Mouse (Mus musculus): ENCODE measurements around the gene Olfr1282. TPM values are rescaled to one million over a fixed set of nuclear protein-coding genes. Genes with fewer than 3 reads are reported as not detected.
"Not testable (repeated sequence)": the region's sequence is repeated elsewhere in the genome, so short reads cannot be mapped to it uniquely, and the experiment has no call there.

The Olfr1282 gene
- not detected in 2 replicates for polyA plus RNA-seq (2015; fragmentation: Nextera tagmentation; extraction: Ambion mirVana)

DNA sequence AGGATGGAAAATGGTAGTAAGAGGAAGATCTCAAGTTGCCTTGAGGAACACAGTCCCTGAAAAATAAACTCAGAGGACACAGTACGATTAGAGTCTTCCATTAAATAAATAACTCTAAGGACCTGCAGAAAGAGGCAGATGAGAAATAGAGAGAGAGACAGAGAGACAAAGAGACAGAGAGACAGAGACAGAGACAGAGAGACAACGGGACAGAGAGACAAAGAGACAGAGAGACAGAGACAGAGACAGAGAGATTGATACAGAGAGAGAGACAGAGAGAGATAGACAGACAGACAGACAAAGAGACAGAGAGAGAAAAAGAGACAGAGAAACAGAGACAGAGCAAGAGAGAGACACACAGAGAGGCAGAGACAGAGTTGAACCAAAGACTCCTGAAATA, at the start of gene Olfr1282:
Gene Olfr1282, minus strand, starts transcription at position 101 of the 400 bp plus-strand sequence.
- Histone ChIP-seq H3K4me3 (no peak within 1 kb of the TSS), H3K27me3 (no peaks in the 10 kb centered on the region), H3K27ac (no peak within 1 kb of the TSS), H3K36me3 (ENCODE audit: poor library complexity, severe bottlenecking) (no peaks in the 10 kb centered on the region), H3K9ac (no peak within 1 kb of the TSS), H3K4me2 (no peak within 1 kb of the TSS), H3K4me1 (no peaks in the 10 kb centered on the region), H3K9me3 (replicated peaks) (no peaks in the 10 kb centered on the region)
- no peak for ATAC-seq
- WGBS = 90% methylated on average over 2 of the region's 2 CpGs

DNA sequence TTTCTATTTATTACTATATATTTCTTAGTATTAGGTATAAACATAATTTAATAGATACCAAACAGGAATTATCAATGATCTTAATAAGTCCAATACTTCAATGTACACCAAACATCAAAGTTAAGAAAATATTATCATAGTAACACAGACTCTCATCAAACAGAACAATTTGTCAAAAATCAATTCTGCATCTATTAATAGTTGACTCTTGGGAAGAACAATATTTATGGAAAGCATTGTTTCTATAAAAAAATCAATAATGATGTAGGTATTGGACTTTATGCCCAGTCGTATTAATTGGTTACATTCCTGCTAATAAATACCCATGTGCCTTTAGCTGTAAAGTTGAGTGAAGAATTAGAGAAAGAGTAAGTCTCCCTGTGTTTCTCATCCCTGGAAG, 39.3 kb upstream of the Olfr1282 start, which contains the start of gene Olfr1284:
Gene Olfr1284, plus strand, starts transcription at position 301 of the 400 bp plus-strand sequence.
- Histone ChIP-seq H3K27me3 (no peaks in the 10 kb centered on the region), H3K36me3 (ENCODE audit: poor library complexity, severe bottlenecking) (no peaks in the 10 kb centered on the region), H3K4me2 (no peak within 1 kb of the TSS), H3K4me1 (no peaks in the 10 kb centered on the region), H3K27ac (no peak within 1 kb of the TSS), H3K4me3 (no peak within 1 kb of the TSS), H3K9me3 (replicated peaks) (no peaks in the 10 kb centered on the region), H3K9ac (no peak within 1 kb of the TSS)
- WGBS = 95% methylated on average over 1 of the region's 1 CpGs
- ATAC-seq = no peak

DNA sequence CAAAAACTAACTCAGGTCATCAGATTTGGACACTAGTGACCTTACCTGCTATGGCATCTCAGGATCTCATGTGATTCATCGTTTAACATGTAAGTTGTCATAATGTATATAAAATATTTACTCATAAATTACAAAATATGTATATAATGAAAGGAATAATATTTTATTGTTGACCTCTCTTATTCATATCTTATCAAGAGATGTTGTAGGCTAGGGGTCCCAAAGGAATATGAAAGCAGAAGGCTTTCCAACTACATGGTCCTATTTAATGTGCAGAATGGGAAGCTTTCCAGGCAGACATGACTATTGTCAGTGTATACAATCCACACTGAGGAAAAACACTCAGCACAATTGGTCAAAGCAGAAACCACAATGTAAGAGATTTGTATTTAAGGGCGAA, 30.6 kb upstream of the Olfr1282 start, which contains the start of gene Olfr1283:
Gene Olfr1283, plus strand, starts transcription at position 301 of the 400 bp plus-strand sequence.
- Histone ChIP-seq H3K9ac (no peak within 1 kb of the TSS), H3K4me1 (no peaks in the 10 kb centered on the region), H3K27me3 (no peaks in the 10 kb centered on the region), H3K27ac (no peak within 1 kb of the TSS), H3K9me3 (replicated peaks) (no peaks in the 10 kb centered on the region), H3K4me2 (no peak within 1 kb of the TSS), H3K36me3 (ENCODE audit: poor library complexity, severe bottlenecking) (no peaks in the 10 kb centered on the region), H3K4me3 (no peak within 1 kb of the TSS)
- ATAC-seq = no peak
- 76% methylated on average over 2 of the region's 2 CpGs for WGBS

DNA sequence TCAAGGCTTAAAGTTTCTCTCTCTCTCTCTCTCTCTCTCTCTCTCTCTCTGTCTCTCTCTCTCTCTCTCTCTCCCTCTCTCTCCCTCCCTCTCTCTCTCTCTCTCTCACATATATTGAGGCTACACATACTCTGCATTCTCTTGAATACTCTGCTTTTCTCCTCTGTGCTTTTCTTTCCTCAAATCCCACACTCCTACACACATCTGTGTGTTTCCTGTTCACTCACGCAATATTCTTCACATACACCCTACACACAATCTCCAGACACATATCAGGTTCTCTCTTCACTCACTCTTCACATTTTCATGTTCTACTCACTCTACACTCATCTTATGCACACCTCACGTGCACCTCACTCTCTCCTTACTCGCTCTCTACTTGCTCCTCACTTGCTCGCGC, 2.2 kb downstream of the Olfr1282 start:
- not testable (repeated sequence) for H3K9me3 ChIP-seq (replicated peaks); H3K36me3 ChIP-seq (ENCODE audit: poor library complexity, severe bottlenecking); H3K9ac ChIP-seq; H3K4me2 ChIP-seq; H3K4me1 ChIP-seq; H3K4me3 ChIP-seq; H3K27me3 ChIP-seq; ATAC-seq; H3K27ac ChIP-seq
- WGBS = 88% methylated on average over 5 of the region's 5 CpGs

DNA sequence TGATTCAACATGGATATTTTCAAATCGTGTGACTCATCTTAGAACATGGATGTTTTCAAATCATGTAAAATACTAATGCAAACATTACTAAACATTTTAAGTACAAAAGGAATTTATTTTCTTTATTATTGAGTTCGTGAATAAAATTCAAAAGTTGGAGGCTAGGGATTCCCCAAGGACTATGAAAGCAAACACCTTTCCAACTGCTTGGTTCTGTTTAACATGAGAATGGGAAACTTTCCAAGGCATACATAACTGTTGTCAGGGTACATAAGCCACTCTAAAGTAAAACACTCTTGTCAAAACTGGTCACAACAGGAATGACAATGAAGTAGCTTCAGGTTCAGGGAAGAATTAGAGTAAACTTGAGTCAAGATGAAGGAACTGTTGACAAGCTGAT, 9.7 kb downstream of the Olfr1282 start, which contains the start of gene Olfr1281:
Gene Olfr1281, plus strand, starts transcription at position 301 of the 400 bp plus-strand sequence.
- no peaks in the 10 kb centered on the region for H3K27me3 ChIP-seq
- no peaks in the 10 kb centered on the region for H3K4me1 ChIP-seq
- no peak within 1 kb of the TSS for H3K27ac ChIP-seq
- no peak within 1 kb of the TSS for H3K4me2 ChIP-seq
- 90% methylated on average over 2 of the region's 2 CpGs for WGBS
- no peak for ATAC-seq
- H3K9ac ChIP-seq = no peak within 1 kb of the TSS
- H3K9me3 ChIP-seq (replicated peaks) = no peaks in the 10 kb centered on the region
- no peak within 1 kb of the TSS for H3K4me3 ChIP-seq
- no peaks in the 10 kb centered on the region for H3K36me3 ChIP-seq (ENCODE audit: poor library complexity, severe bottlenecking)

DNA sequence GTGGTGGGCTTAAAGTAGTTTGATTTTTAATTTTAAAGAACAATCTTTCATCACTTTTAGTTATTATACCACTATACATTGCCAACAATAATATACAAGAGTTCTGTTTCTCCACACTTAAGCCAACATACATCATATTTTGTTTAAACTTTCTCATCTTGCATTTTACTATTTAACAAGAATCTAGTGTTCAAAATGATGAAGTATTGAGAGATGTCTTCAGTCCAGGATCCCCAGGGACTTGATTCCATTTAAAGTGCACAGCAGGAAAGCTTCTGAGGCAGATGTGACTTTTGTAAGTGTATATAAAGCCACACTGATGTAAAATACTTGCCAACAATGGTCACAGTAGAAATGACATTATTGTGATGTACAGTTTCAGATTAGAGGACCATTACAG, 22.2 kb downstream of the Olfr1282 start, which contains the start of gene Olfr1280:
Gene Olfr1280, plus strand, starts transcription at position 301 of the 400 bp plus-strand sequence.
- Histone ChIP-seq H3K4me2 (no peak within 1 kb of the TSS), H3K27me3 (no peaks in the 10 kb centered on the region), H3K9ac (no peak within 1 kb of the TSS), H3K36me3 (ENCODE audit: poor library complexity, severe bottlenecking) (no peaks in the 10 kb centered on the region), H3K27ac (no peak within 1 kb of the TSS), H3K4me3 (no peak within 1 kb of the TSS), H3K4me1 (no peaks in the 10 kb centered on the region), H3K9me3 (replicated peaks) (no peaks in the 10 kb centered on the region)
- no peak for ATAC-seq

DNA sequence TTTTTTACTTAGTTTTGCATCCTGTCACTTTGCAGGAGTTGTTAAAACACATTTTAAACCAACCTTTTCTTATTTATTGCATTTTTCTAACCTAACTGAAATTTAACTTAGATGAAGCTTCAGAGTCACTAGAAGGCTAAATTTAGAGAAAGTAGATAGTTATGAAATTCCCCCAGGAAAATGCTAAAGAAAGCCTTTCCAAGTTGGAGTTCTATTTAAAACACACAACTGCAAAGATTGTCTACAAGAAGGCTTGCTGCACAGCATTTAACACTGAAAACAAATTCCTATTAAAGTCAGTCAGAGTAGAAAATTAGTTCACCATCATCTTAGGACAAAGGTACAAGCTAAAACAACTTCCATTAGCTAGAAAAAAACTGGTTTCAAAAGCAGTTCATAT, 35.5 kb downstream of the Olfr1282 start, which contains the start of gene Olfr1279:
Gene Olfr1279, plus strand, starts transcription at position 262 of the 400 bp plus-strand sequence.
- Histone ChIP-seq H3K9ac (no peak within 1 kb of the TSS), H3K27ac (no peak within 1 kb of the TSS), H3K4me3 (no peak within 1 kb of the TSS), H3K27me3 (no peaks in the 10 kb centered on the region), H3K36me3 (ENCODE audit: poor library complexity, severe bottlenecking) (no peaks in the 10 kb centered on the region), H3K9me3 (replicated peaks) (no peaks in the 10 kb centered on the region), H3K4me1 (no peaks in the 10 kb centered on the region), H3K4me2 (no peak within 1 kb of the TSS)
- no peak for ATAC-seq

DNA sequence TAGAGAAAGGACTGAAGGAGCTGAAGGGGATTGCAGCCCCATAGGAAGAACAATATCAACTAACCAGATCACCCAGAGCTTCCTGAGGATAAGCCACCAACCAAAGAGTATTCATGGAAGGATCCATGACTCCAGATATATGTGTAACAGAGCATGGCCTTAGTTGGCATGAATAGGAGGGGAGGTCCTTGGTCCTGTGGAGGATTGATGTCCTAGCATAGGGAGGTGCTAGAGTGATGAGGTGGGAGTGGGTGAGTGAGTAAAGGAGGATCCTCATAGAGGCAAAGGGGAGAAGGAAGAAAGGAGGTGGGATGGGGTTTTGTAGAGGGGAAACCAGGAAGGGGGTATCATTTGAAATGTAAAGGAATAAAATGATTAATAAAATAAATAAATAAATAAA, 37.3 kb downstream of the Olfr1282 start:
- no peak for ATAC-seq
- Histone ChIP-seq H3K9me3 (replicated peaks) (no peaks in the 10 kb centered on the region), H3K4me3 (no peak overlapping the region), H3K27ac (no peak overlapping the region), H3K27me3 (no peaks in the 10 kb centered on the region), H3K36me3 (ENCODE audit: poor library complexity, severe bottlenecking) (no peaks in the 10 kb centered on the region), H3K4me1 (no peaks in the 10 kb centered on the region), H3K9ac (no peak overlapping the region), H3K4me2 (no peak overlapping the region)

DNA sequence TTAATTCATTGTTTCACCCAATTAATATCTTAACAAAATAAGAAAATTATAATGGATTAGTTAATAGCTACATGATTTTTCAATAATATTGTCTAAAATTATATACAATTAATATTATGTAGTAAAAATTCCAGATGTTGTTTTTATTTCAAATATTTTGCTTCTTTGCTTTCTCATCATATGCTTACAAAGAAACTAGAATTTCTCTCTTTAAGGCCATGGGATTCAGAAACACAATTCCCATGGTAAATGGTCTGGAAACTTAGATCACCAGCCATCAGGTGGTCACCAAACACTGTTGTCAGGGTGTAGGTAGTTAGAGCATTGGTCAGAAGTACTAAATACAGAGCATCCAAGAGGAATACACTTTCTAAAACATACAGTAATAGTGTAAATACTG, 46.0 kb downstream of the Olfr1282 start, which contains the start of gene Olfr1278:
Gene Olfr1278, plus strand, starts transcription at position 301 of the 400 bp plus-strand sequence.
- Histone ChIP-seq H3K4me1 (no peaks in the 10 kb centered on the region), H3K36me3 (ENCODE audit: poor library complexity, severe bottlenecking) (no peaks in the 10 kb centered on the region), H3K27me3 (no peaks in the 10 kb centered on the region), H3K4me2 (no peak within 1 kb of the TSS), H3K4me3 (no peak within 1 kb of the TSS), H3K9ac (no peak within 1 kb of the TSS), H3K9me3 (replicated peaks) (no peaks in the 10 kb centered on the region), H3K27ac (no peak within 1 kb of the TSS)
- no peak for ATAC-seq

Other genes with a start within 250 kb of the Olfr1282 start
- not detected in 2 replicates for gene Gm13941, start 230.1 kb downstream of the Olfr1282 start, polyA plus RNA-seq (2015; fragmentation: Nextera tagmentation; extraction: Ambion mirVana)
- gene Gm15130, start 183.1 kb downstream of the Olfr1282 start, polyA plus RNA-seq (2015; fragmentation: Nextera tagmentation; extraction: Ambion mirVana) = not detected in 2 replicates
- not detected in 2 replicates for gene 4930430A15Rik, start 106.5 kb downstream of the Olfr1282 start, polyA plus RNA-seq (2015; fragmentation: Nextera tagmentation; extraction: Ambion mirVana)
- gene Olfr1275, start 100.8 kb downstream of the Olfr1282 start, polyA plus RNA-seq (2015; fragmentation: Nextera tagmentation; extraction: Ambion mirVana) = not detected in 2 replicates
- gene Olfr1276, start 81.6 kb downstream of the Olfr1282 start, polyA plus RNA-seq (2015; fragmentation: Nextera tagmentation; extraction: Ambion mirVana) = not detected in 2 replicates
- not detected in 2 replicates for gene Olfr1277, start 62.0 kb downstream of the Olfr1282 start, polyA plus RNA-seq (2015; fragmentation: Nextera tagmentation; extraction: Ambion mirVana)
- not detected in 2 replicates for gene Olfr1278, start 45.9 kb downstream of the Olfr1282 start, polyA plus RNA-seq (2015; fragmentation: Nextera tagmentation; extraction: Ambion mirVana)
- gene Olfr1279, start 35.4 kb downstream of the Olfr1282 start, polyA plus RNA-seq (2015; fragmentation: Nextera tagmentation; extraction: Ambion mirVana) = not detected in 2 replicates
- not detected in 2 replicates for gene Olfr1280, start 22.1 kb downstream of the Olfr1282 start, polyA plus RNA-seq (2015; fragmentation: Nextera tagmentation; extraction: Ambion mirVana)
- not detected in 2 replicates for gene Olfr1281, start 9.6 kb downstream of the Olfr1282 start, polyA plus RNA-seq (2015; fragmentation: Nextera tagmentation; extraction: Ambion mirVana)
- gene Olfr1283, start 30.7 kb upstream of the Olfr1282 start, polyA plus RNA-seq (2015; fragmentation: Nextera tagmentation; extraction: Ambion mirVana) = not detected in 2 replicates
- not detected in 2 replicates for gene Olfr1284, start 39.4 kb upstream of the Olfr1282 start, polyA plus RNA-seq (2015; fragmentation: Nextera tagmentation; extraction: Ambion mirVana)
- not detected in 2 replicates for gene Olfr1286, start 87.0 kb upstream of the Olfr1282 start, polyA plus RNA-seq (2015; fragmentation: Nextera tagmentation; extraction: Ambion mirVana)
- not detected in 2 replicates for gene Olfr1287, start 113.1 kb upstream of the Olfr1282 start, polyA plus RNA-seq (2015; fragmentation: Nextera tagmentation; extraction: Ambion mirVana)
- gene Olfr1288, start 138.0 kb upstream of the Olfr1282 start, polyA plus RNA-seq (2015; fragmentation: Nextera tagmentation; extraction: Ambion mirVana) = not detected in 2 replicates
- gene Olfr1289, start 144.7 kb upstream of the Olfr1282 start, polyA plus RNA-seq (2015; fragmentation: Nextera tagmentation; extraction: Ambion mirVana) = not detected in 2 replicates
- not detected in 2 replicates for gene Olfr1290, start 157.8 kb upstream of the Olfr1282 start, polyA plus RNA-seq (2015; fragmentation: Nextera tagmentation; extraction: Ambion mirVana)
- gene Olfr1291-ps1, start 161.1 kb upstream of the Olfr1282 start, polyA plus RNA-seq (2015; fragmentation: Nextera tagmentation; extraction: Ambion mirVana) = not detected in 2 replicates
- gene Olfr1293-ps, start 189.1 kb upstream of the Olfr1282 start, polyA plus RNA-seq (2015; fragmentation: Nextera tagmentation; extraction: Ambion mirVana) = not detected in 2 replicates
- gene Olfr1294, start 204.2 kb upstream of the Olfr1282 start, polyA plus RNA-seq (2015; fragmentation: Nextera tagmentation; extraction: Ambion mirVana) = not detected in 2 replicates
- not detected in 2 replicates for gene Olfr1295, start 233.6 kb upstream of the Olfr1282 start, polyA plus RNA-seq (2015; fragmentation: Nextera tagmentation; extraction: Ambion mirVana)